Comparison of ENCODE assay signal across 21 mouse cellular contexts in genomic region chr7:4081706-4082105, GRCm38 (mm10). TPM values are rescaled to one million over a fixed set of nuclear protein-coding genes. Genes with fewer than 3 reads are reported as not detected.
"Had no signal": no experiment of that assay in that cellular context is flagged by ENCODE, and none has a peak within 500 bp of the region (broad histone marks: within the 10 kb centered on the region; RNA-seq: fewer than 3 reads in every experiment).

No protein-coding gene starts in this region.

- H3K27ac ChIP-seq: left cerebral cortex, adult 2 months; limb, embryonic 12.5 days; limb, embryonic 15.5 days; liver, embryonic 12.5 days; liver, embryonic 15.5 days; midbrain, embryonic 12.5 days; midbrain, embryonic 15.5 days; neural tube, embryonic 12.5 days; neural tube, embryonic 15.5 days had no signal

- H3K9ac ChIP-seq: limb, embryonic 12.5 days; limb, embryonic 15.5 days; liver, embryonic 12.5 days; liver, embryonic 15.5 days; midbrain, embryonic 12.5 days; midbrain, embryonic 15.5 days; neural tube, embryonic 12.5 days; neural tube, embryonic 15.5 days had no signal

- H3K4me2 ChIP-seq: limb, embryonic 12.5 days; limb, embryonic 15.5 days; liver, embryonic 12.5 days; midbrain, embryonic 12.5 days; midbrain, embryonic 15.5 days; neural tube, embryonic 12.5 days; neural tube, embryonic 15.5 days had no signal

- H3K4me3 ChIP-seq: left cerebral cortex, adult 2 months; limb, embryonic 12.5 days; limb, embryonic 15.5 days; liver, embryonic 12.5 days; liver, embryonic 15.5 days; midbrain, embryonic 12.5 days; midbrain, embryonic 15.5 days; neural tube, embryonic 12.5 days; neural tube, embryonic 15.5 days had no signal

- H3K4me1 ChIP-seq: limb, embryonic 12.5 days; limb, embryonic 15.5 days; midbrain, embryonic 12.5 days; midbrain, embryonic 15.5 days; neural tube, embryonic 12.5 days; neural tube, embryonic 15.5 days had no signal

- H3K9me3 ChIP-seq: limb, embryonic 12.5 days; limb, embryonic 15.5 days; liver, embryonic 12.5 days; liver, embryonic 15.5 days; midbrain, embryonic 12.5 days; midbrain, embryonic 15.5 days; neural tube, embryonic 12.5 days; neural tube, embryonic 15.5 days had no signal

- H3K36me3 ChIP-seq: limb, embryonic 12.5 days; limb, embryonic 15.5 days; liver, embryonic 12.5 days; liver, embryonic 15.5 days; midbrain, embryonic 12.5 days; midbrain, embryonic 15.5 days; neural tube, embryonic 12.5 days; neural tube, embryonic 15.5 days had no signal

- ATAC-seq: liver, embryonic 12.5 days; midbrain, embryonic 15.5 days had no signal

- DNase-seq: kidney, adult 18-20 months; kidney, postnatal 10 days; layer of hippocampus, postnatal 36 days; left cerebral cortex, postnatal 4 days; lung, adult 2 months; lung, postnatal 14 days; lung, postnatal 4 days; right cerebral cortex, adult 18-20 months; right cerebral cortex, postnatal 14 days; right cerebral cortex, postnatal 4 days; thymus, adult 18-20 months had no signal

- H3K27me3 ChIP-seq: limb, embryonic 12.5 days; limb, embryonic 15.5 days; liver, embryonic 12.5 days; liver, embryonic 15.5 days; midbrain, embryonic 12.5 days; midbrain, embryonic 15.5 days; neural tube, embryonic 12.5 days; neural tube, embryonic 15.5 days had no signal

RNA-seq across cellular contexts. Expression of gene Ttyh1, which starts 37.5 kb away (rescaled TPM):
- total RNA-seq: megakaryocyte, adult 5-6 weeks had no signal
